Mouse (Mus musculus) activated CD4-positive, CD25-positive, alpha-beta regulatory T cell, adult 4 months (primary cell): ENCODE measurements at regions not wholly inside any gene's neighbourhood (a gene's known extent, or its start where the extent isn't known, plus 50 kb on each side); places are given as distances from the start of the nearest gene placed in this dataset.

Source experiments
- ATAC-seq: one replicate; pipeline ENCODE4 v1.8.0; 2017

DNA sequence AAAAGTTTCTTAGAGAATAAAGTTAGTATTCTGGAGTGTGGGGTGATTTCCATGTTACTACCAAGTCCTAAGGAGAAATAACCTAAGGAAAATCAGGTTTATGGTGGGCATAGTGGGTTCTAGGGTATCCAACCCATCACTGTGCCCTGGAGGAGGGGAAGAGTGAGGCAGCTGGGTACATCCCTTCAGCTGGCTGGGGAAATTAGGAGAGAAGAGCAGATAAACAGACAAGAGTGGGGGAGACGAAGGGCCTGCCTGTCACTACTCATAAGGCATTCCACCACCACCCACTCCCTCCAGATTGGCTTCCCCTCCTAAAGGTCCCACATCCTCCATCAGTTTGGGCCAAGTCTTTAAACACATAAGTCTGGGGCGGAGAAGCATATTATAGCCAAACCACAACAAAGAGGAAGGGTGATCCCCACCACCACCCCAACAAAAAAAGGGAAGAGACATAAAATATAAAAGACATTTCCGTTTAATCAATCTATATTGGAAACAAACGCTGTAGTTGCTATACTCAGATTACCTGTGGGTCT lies 299.8 kb downstream of the Gm11361 start:
- ATAC-seq: peak; percentile 57

DNA sequence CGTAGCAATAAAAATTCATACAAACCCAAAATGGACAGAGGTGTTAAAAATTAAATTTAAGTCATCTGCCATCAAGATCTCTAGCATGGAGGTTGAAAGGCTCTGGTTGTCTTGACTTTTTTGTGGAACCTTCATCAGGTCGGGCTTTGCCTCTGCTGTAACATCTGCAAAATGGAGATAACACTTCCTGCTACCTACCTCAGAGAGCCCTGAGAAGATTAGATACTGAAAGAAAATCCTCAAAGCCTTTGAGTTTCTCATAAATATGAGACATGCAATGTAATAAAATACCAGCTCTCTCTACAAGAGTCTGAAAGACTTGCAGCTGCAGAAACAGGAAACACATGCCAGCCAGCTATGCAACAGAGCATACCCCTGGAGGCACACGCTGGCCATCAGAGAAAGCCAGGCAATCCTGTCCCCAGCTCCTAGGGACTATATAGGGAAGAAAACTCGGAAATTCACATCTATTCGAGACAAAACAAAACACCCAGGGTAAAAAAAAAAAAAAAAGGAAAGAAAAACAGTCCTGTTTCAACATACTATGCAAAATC lies 299.1 kb downstream of the Gm11361 start:
- no peak for ATAC-seq

DNA sequence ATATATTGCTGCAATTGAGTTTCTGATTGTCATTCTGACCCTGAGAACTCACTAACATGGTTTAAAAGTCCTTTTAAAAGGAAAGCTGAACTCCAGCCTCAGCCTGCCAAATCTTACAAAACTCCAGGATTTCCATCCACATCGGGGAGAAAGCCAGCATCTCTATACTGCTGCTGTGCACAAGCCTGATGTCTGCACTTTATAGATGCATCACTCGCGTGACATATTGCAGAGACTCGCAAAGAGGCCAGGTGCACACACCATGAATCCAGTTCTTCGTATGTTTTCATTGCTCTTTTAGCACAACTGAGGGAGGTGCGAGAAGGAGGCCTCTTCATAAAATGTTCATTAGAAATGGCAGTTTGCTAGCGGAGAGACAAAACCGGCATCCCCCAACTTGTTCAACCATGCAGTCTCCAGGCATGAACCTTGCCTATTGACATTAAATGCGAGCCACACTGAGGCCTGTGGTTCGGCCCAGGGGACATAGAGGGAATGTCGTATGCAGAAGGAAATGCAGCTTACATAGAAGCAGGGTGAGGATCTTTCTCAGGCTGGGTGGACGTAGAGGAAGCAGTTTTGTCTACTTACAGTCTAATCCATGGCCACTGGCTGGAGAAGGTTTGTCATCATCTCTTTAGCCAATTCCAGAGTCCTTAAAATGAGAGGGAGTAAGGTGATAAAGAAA lies 297.0 kb downstream of the Gm11361 start:
- ATAC-seq: no peak

DNA sequence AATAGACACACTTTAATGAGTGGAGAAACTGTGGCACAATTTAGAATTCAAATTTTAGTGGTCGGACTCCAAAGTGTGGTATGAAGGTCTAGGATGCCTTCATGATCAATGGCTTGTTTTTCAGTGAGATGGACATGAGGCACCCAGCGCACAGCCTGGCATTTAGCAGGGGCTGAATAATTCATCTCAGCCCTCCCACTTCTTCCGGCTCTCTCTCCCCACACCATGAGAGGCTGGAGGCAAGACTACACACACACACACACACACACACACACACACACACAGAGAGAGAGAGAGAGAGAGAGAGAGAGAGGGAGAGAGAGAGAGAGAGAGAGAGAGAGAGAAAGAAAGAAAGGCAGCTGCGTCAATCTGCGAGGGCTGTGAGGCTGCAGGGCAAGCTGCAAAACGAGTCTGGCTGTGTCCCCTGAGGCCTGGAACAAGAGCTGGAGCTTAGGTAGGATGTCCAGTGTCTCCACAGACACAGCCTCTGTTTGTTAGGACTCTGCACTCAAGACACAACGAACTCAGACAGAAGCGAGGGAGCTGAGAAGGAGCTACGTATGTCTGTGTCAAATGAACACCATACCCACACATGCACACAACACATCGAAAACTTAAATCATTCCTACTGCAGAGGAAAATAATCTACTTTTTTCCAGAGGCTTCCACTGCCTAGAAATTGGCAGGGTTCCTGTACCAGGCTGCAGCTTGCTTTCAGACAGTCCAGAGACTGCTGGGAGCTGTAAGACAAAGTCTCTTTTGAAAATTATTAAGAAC lies 295.8 kb downstream of the Gm11361 start:
- ATAC-seq: no peak

DNA sequence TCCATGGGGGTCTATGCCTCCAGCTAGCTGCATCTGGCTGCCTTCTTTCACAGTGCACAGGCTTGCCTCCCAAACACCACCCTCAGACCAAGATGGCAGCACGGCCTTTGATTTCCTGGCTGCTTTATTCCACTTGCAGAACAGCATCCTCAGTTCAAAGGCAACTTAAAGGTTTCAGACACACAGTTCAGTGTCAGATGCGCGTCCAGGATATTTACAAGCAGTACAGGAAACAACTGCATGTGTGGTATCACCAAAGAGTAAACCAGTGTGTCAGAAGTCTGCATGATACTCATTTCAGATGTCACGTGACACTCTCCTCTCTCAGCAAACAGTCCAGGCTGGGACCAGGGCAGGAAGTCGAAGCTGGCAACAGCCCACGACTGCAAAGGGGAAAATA lies 294.2 kb downstream of the Gm11361 start:
- ATAC-seq: peak; percentile 94

DNA sequence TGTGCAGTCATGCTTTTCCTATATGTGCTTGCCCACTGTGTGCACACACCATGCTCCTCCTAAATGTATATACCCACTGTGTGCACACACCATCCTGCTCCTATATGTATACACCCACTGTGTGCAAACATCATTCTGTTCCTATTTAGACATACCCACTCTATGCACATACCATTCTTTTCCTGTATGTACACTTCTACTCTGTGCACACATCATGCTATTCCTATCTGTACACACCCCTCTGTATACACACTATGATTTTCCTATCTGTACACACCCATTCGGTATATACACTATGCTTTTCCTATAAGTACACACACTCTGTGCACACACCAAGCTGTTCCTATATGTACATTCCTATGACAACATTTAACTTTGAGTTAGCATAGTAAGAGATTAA lies 288.5 kb downstream of the Gm11361 start:
- ATAC-seq: no peak

DNA sequence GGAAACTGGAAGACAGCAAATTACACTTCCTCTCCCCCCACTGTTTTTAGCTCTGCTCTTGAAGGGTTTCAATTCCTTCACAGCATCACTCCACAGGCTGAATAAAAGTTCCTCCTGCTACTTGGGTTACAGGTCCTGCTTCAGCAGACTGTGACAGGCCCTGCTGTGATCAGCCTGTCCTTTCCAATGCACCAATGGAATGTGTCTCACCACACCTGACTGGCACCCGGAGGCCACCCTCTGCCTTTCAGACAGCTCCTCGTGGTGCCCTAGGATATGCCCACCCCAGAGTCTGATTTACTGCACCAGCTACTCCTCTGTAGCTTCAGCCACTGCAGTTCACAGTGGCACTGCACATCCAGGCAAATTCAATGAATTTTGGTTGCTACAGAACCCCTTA lies 288.0 kb downstream of the Gm11361 start:
- no peak for ATAC-seq

DNA sequence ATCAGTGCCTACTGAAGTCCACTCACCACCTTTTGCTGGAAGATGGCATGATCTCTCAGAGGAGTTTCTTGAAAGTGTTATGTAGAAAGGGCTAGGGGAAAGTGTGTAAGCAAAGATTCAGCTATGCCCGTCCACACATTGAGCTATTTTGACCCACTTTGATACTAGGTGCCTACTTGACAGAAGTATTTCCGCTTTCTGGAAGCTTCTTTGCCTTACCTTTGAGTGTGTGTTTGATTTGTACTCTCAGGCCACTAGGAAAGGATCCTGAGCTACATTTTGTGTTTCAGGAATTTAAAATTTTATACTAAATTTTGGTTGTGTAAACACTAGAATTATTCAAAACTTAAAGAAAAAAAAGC lies 287.5 kb downstream of the Gm11361 start:
- no peak for ATAC-seq

DNA sequence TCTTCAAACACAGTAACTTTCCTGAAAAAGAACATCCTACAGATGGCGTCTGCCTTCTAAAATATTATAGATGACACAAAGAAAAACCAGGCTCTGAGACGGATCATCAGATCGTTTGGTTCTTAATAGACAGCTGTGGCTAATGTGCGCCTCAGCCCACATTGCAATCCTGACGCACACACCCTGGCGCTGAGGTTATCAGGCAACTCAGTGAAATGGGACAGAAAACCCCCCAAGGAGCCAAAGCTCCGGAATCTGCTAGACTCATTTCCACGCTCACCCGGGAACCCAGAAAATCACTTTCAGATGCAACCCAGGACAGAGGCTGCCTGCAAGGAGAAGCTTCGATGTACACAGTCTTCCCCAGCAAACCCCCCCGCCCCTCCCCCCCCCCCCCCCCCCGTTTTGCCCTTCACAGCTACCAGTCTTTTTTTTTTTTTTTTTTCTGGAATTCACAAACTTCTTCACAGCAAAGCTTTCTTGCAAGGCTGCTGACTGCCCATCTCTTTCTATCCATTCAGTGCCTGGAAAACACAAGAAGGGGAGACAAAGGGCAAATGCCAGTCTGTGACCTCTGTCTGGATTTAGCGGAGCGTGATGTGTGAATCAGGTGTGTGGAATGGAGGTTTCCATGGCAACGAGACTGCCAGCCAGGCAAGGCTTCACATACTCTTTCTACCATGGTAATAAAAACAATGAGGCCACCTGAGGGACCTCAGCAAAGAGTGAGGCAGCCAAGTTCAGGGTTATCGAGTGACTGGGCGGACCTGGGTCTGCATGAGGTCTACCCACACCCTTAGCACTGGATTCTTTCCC lies 286.9 kb downstream of the Gm11361 start:
- no peak for ATAC-seq

DNA sequence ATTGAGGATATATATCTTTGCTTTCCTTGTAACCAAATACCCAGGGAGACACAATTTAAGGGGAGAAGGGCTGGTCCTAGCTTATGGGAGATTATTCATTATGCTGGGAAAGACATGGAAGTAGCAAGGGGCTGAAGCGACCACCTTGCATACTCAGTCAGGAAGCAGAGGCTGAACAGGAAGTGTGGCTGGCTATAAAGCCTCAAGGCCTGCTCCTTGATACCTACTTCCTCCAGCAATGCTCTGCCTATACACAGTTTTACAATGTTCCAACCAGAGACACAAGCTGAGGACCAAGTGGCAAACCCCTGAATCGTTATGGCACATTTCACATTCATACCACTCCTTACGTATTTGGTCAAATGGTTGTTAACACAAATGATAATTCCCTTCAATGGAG lies 284.3 kb downstream of the Gm11361 start:
- no peak for ATAC-seq

DNA sequence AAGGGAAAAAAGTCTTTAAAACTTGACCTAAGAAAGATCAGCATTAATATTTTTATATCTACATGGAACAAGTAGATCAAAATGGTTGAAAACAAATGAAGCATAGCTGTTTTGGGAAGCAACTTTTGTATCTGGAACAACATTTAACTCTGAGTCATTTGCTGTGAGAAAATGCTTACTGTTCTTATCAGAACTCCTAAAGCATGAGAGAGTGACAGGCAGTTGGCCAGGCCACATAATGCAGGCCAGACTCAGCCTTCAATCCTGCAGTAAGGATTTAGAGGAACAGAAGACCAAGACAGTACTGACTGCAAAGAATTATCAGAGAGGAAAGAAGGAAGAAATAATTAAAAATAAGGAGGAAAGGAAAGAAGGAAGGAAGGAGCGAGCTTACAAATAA lies 275.8 kb downstream of the Gm11361 start:
- no peak for ATAC-seq

DNA sequence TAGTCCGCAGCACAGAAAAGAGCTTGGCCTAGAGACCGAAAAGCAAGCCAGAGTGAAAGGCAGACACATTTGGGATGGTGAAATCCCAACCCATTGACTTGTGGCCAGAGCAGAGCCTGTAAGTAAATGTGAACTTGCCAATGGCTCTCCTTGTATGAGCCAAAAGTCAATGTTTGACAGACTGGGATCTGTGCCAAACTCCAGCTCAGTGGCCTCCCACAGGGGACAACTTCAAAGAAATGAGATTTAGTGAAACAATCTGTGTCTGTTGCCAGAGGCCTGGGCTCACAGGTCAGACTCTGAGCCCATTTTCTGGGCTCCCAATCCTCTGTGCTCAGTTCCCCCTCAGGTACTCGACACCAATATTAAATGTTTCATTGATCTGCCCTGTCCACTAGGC lies 274.9 kb downstream of the Gm11361 start:
- no peak for ATAC-seq

DNA sequence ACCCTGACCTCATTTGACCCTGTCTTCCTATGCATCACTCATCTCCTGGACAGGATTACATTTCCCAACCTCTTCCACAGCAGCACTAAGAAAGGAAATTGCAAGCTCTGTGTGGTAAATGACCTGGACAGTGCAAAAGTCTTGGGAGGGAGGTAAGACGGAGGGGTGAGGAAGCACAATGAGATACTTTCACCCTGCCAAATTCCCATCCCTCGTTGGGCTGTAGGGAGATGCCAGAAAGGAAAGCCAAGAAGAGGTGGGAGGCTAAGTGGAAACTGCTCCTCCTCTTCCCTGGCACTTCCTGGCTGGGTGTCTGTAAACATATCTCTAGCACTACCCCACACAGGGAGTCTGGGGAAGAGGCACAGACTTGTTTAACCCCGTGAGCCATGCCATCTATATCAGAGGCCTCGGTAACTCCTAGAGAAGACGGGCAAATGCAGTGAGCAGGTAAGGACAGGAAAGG lies 274.2 kb downstream of the Gm11361 start:
- ATAC-seq: no peak

DNA sequence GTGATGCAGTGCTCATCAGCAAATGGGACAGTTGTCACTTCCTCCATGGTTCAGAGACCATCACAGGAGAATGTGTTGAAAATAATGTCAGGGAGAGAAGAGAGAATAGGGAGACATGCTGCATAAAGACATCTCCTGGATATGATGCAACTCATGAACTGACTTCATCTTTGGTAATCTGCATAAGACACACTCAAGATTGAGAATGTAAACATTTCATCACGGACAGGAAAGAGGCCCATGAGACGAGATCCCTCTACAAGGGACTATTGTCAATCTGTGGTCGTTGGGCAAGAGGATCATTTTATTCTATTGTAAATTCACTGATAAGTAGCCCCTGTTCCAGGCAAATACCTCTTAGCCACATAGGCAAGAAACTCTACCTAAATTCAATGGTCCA lies 273.6 kb downstream of the Gm11361 start:
- ATAC-seq: no peak

DNA sequence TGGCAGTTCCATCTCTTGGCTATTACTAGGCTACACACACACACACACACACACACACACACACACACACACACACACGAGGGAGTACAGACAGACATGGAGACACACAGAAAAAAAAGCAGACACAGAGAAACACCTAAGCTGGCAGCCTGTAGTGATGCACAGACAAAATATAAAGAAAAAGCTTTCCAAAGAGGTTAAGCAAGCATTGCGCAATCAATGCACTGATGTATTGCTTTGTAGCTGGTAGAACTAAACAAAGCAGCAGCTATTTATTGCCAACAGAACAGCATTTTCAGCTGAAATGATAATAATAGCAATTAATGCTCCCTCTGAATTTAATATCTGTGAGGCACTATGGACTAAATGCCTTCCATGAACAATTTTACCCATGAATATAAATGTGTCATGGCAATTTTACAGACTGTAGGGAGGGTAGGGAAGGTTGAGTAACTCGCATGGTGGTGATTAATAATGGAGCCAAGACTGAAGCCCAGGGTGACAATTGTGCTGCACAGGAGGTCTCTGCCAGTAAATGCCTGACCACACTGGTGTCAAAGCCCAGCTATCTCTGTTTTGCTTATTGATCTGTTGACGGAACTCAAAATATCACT lies 271.7 kb downstream of the Gm11361 start:
- no peak for ATAC-seq

DNA sequence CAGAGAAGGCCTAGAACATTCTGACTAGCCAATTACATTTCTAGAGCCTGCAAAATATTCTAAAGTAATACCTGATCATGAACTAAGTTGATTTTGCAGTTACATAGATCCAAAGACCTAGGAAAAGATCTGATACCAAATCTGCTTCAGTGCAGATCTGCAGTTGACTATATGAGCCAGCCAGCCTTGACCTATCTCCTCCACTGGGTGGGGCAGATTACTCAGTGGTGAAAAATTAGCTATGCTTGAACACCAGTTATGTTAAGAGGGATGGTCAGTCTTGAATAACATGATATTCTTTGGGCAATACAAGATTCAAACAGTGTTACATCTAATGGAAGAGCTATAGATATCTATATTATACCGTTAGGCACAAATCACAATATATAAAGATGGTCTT lies 269.0 kb downstream of the Gm11361 start:
- no peak for ATAC-seq

DNA sequence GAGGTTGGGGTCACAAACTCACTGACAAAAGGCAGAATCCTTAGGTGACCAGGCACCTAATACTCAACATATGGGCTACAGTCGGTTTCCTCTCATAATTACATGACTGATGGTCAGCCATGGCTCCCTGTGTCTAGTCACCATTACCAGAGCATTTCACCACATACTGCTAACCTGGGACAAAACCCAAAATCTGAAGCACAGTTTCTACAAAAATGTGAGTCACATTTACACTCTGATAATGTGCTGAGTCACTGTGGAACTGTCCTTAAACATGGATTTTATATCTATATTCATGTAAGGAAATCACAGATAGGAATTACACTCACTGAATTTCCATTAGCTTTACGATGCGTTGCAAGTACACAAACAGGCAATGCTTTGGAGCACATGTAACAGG lies 267.1 kb downstream of the Gm11361 start:
- ATAC-seq: no peak

DNA sequence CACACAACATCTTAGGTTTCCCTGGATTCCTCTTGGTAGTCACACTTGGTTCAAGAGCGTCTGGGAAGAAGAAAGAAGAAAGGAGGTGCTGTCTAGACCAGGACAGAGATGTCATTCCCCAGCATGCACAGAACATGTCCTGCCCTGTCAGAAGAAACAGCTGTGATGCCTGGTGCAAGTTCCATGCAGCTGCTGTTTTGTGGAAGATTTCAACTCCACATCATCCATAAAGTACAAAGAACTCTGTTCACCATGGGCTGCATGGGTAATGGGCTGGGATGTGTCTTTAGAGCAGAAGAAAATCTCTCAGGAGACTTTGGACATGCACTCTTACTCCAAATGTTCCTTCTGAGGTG lies 262.8 kb downstream of the Gm11361 start:
- no peak for ATAC-seq

DNA sequence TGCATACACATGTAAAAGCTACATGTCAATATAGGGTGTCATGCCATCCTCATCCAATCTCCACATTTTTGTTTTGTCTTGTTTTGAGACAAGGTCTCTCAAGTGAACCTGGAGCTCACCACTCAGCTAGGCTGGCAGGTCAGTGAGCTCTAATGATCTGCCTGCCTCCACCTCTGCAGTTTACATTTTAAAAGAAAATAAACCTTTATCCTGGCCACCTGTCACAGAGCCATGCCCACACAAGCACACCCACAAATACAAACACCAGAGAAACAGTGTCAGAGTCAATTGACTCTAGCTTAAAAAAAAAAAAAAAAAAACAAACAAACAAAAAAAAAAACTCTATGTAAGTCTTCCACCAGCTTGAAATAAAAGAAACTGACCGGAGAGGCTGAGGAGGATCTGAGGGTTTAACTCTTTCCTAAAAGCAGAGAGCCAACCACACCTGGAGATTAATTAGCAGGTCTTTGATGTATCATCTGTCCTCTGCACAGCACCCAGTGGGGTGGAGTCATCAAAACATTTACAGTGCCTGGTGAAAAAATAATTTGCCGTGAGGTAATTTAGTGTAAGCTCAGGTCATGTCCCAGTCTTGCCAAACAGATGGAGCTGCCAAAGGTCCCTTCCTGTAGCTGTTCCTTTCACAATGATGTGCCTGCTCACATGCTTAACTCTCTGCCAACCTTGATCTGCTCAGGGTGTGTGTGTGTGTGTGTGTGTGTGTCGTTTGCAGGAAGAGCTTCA lies 262.2 kb downstream of the Gm11361 start:
- no peak for ATAC-seq

DNA sequence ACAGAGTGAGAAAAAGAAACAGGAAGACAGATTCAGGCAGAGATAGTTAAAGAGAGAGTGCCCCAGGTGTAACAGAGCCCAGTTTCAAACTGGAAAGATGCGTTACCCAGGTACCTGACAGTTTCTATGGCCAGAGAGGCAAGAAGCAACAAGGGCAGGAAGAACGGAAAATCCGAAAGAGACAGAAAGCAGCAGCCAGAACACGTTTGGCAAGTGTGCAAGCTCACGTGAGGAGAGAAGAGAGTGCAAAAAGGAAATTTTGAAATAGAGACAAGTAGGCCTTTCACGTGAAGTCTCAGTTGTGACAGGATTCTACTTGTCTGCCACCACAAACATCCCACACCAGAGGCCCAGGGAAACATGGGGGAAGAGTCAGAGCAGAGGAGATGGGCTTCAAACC lies 259.8 kb downstream of the Gm11361 start:
- ATAC-seq: no peak

DNA sequence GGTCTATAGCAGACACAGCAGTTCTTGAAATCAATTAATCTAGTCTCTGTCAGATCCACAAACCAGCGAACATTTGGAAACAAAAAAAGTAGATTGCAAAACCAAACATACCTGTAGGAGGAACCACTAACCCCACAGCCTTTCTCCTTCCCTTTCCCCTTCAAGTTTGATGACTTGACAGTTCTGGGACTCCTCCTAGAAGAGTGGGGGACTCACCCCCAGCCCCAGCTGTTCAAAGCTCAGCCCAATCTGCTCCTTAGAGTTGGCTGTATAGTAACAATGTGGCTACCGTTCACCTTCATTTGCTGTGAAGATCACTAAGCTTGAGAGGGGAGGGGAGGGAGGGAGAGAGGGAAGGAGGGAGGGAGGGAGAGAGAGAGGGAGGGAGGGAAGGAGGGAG lies 259.3 kb downstream of the Gm11361 start:
- ATAC-seq: no peak

DNA sequence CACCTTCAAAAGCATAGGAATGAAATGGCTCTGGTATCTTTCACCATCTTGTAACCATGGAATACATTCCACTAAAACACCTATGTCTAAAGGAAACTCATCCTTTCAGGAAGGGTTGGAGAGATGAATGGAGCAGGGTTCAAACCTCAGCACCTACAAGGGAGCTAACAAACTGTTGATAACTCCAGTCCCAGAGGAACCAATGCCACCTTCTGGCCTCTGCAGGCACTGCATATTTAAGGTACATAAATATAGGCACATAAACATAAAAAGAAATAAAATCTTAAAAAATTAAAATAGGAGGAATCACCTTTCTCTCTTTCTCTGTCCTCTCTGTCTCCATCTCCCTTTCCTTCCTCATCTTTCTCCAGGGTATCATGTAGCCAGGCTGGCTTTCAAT lies 256.9 kb downstream of the Gm11361 start:
- ATAC-seq: no peak
